Mouse (Mus musculus) forebrain, embryonic 12.5 days (tissue): ENCODE data around the gene Rpsa. TPM values are rescaled to one million over a fixed set of nuclear protein-coding genes. Genes with fewer than 3 reads are reported as not detected.
"Not testable (repeated sequence)": the region's sequence is repeated elsewhere in the genome, so short reads cannot be mapped to it uniquely, and the experiment has no call there.

Experiments used
- ATAC-seq: fragments of 200-750 bp; cut with Nextera tagmentation; 2 replicates; pipeline ENCODE4 v1.8.0; 2017; ENCODE audit warnings: moderate TSS enrichment; ENCODE audit not compliant: low FRiP score
- H3K27ac ChIP-seq: fragments of 300-500 bp; sonication (generic); 2 replicates; pipeline ENCODE4 v1.5.1; 2016; ENCODE audit warnings: mild to moderate bottlenecking
- H3K27me3 ChIP-seq: fragments of 300-500 bp; sonication (generic); 2 replicates; pipeline ENCODE4 v1.6.1; 2016; ENCODE audit warnings: mild to moderate bottlenecking
- H3K36me3 ChIP-seq: fragments of 300-500 bp; sonication (generic); replicated peaks from 2 replicates; pipeline ENCODE4 v1.6.1; 2016; ENCODE audit warnings: mild to moderate bottlenecking
- H3K4me1 ChIP-seq: fragments of 300-500 bp; sonication (generic); 2 replicates; pipeline ENCODE4 v1.6.1; 2016
- H3K4me2 ChIP-seq: fragments of 300-500 bp; sonication (generic); 2 replicates; pipeline ENCODE4 v1.6.1; 2016; ENCODE audit warnings: mild to moderate bottlenecking, moderate library complexity
- H3K4me3 ChIP-seq: fragments of 300-500 bp; sonication (generic); replicated peaks from 2 replicates; pipeline ENCODE4 v1.5.1; 2016; ENCODE audit warnings: mild to moderate bottlenecking
- H3K9ac ChIP-seq: fragments of 300-500 bp; sonication (generic); 2 replicates; pipeline ENCODE4 v1.6.1; 2016; ENCODE audit warnings: mild to moderate bottlenecking
- H3K9me3 ChIP-seq: fragments of 300-500 bp; sonication (generic); 2 replicates; pipeline ENCODE4 v1.6.1; 2016
- WGBS: fragments of 180-500 bp; shearing (Covaris S2); methylation state at CpG from one replicate; pipeline ENCODE4 v1.1.7; 2016; 5-methylcytosine and 5-hydroxymethylcytosine counted together
- polyA plus RNA-seq: library from polyadenylated mRNA; unstranded; fragments of >200 nt; fragmentation: Nextera tagmentation; extraction: Ambion mirVana; gene quantifications from 2 replicates; pipeline ENCODE4 v1.2.1, GENCODE M21; 2016

Gene Rpsa
- polyA plus RNA-seq, 1 experiment from 2014 or later: 1,048 TPM

DNA sequence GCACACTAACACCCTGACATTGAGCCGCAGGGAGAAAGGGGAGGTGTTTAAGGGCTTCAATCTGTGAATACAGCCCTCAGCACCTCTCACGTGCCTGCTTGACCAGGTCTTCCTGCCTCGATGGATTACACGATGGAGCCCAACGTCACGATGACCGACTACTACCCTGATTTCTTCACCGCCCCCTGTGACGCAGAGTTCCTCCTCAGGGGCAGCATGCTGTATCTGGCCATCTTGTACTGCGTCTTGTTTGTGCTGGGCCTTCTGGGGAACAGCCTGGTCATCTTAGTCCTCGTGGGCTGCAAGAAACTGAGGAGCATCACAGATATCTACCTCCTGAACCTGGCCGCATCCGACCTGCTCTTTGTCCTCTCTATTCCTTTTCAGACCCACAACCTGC, 33.8 kb upstream of the Rpsa start:
- Histone ChIP-seq H3K27me3 (no peaks in the 10 kb centered on the region), H3K4me2 (no peak overlapping the region), H3K9me3 (no peaks in the 10 kb centered on the region), H3K27ac (no peak overlapping the region), H3K36me3 (no peaks in the 10 kb centered on the region), H3K4me1 (no peaks in the 10 kb centered on the region), H3K4me3 (no peak overlapping the region), H3K9ac (no peak overlapping the region)
- ATAC-seq: no peak
- WGBS: 90% methylated on average over 13 of the region's 13 CpGs

- Histone ChIP-seq H3K4me2 (no peak overlapping the region), H3K27me3 (no peaks in the 10 kb centered on the region), H3K9ac (no peak overlapping the region), H3K36me3 (no peaks in the 10 kb centered on the region), H3K4me3 (no peak overlapping the region), H3K9me3 (no peaks in the 10 kb centered on the region), H3K4me1 (no peaks in the 10 kb centered on the region), H3K27ac (no peak overlapping the region)
- no peak for ATAC-seq
- WGBS: 79% methylated on average over 7 of the region's 7 CpGs
Measured at GRCm38 (mm10) chr9:120095886-120096285, 31.6 kb upstream of the Rpsa start.

DNA sequence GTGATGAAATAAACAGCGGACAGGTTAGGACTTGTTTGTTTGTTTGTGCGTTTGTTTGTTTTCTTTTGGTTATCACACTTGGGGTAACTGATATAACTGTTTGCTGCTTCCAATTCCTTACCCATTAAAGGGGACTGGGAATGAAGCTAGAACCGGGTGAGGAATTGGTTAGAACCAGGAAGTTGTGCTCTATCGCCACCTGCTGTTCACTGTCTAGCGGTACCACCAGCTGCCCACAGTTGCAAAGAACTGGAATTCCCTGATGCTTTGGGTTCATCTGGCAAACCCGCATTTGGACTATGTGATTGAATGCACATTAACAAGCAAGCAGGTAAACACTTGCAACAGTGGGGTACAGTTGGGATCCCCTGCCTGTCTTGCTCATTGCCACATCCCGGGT, 28.8 kb upstream of the Rpsa start:
- 22% methylated on average over 7 of the region's 7 CpGs for WGBS
- Histone ChIP-seq H3K4me3 (no peak overlapping the region), H3K27ac (no peak overlapping the region), H3K36me3 (no peaks in the 10 kb centered on the region), H3K9ac (no peak overlapping the region), H3K4me2 (no peak overlapping the region), H3K9me3 (peaks cover 11% of the 10 kb centered on the region), H3K4me1 (no peaks in the 10 kb centered on the region), H3K27me3 (no peaks in the 10 kb centered on the region)
- ATAC-seq: no peak

- H3K4me1 ChIP-seq: no peaks in the 10 kb centered on the region
- H3K9me3 ChIP-seq: peaks cover 11% of the 10 kb centered on the region
- H3K4me2 ChIP-seq: no peak overlapping the region
- no peaks in the 10 kb centered on the region for H3K36me3 ChIP-seq
- 94% methylated on average over 8 of the region's 8 CpGs for WGBS
- H3K27ac ChIP-seq: no peak overlapping the region
- no peak overlapping the region for H3K4me3 ChIP-seq
- H3K9ac ChIP-seq: no peak overlapping the region
- no peaks in the 10 kb centered on the region for H3K27me3 ChIP-seq
- ATAC-seq: no peak
Measured at GRCm38 (mm10) chr9:120099304-120099703, 28.2 kb upstream of the Rpsa start.

- H3K27ac ChIP-seq: no peak overlapping the region
- no peak overlapping the region for H3K4me3 ChIP-seq
- 97% methylated on average over 2 of the region's 2 CpGs for WGBS
- no peaks in the 10 kb centered on the region for H3K4me1 ChIP-seq
- no peak overlapping the region for H3K9ac ChIP-seq
- no peak overlapping the region for H3K4me2 ChIP-seq
- H3K27me3 ChIP-seq: no peaks in the 10 kb centered on the region
- ATAC-seq: no peak
- H3K36me3 ChIP-seq: no peaks in the 10 kb centered on the region
- H3K9me3 ChIP-seq: peaks cover 11% of the 10 kb centered on the region
Measured at GRCm38 (mm10) chr9:120101165-120101564, 26.3 kb upstream of the Rpsa start.

GRCm38 (mm10) chr9:120108953-120109352, 18.5 kb upstream of the Rpsa start:
- not testable (repeated sequence) for H3K36me3 ChIP-seq, H3K9me3 ChIP-seq, H3K27ac ChIP-seq, H3K4me3 ChIP-seq, H3K4me2 ChIP-seq, ATAC-seq, H3K4me1 ChIP-seq, H3K9ac ChIP-seq, H3K27me3 ChIP-seq
- 94% methylated on average over 12 of the region's 12 CpGs for WGBS

- H3K4me1 ChIP-seq: peaks cover 8% of the 10 kb centered on the region
- H3K4me3 ChIP-seq: peak within 1 kb of the TSS; percentile 74
- peak within 1 kb of the TSS; percentile 72 for H3K9ac ChIP-seq
- H3K36me3 ChIP-seq: no peaks in the 10 kb centered on the region; the same call in 1 of the 2 replicates
- peak within 1 kb of the TSS; percentile 95 for H3K27ac ChIP-seq
- H3K27me3 ChIP-seq: no peaks in the 10 kb centered on the region
- H3K9me3 ChIP-seq: no peaks in the 10 kb centered on the region
- 1% methylated on average over 62 of the region's 62 CpGs for WGBS
- peak within 1 kb of the TSS; percentile 60 for H3K4me2 ChIP-seq
- peak; percentile 99 for ATAC-seq
Measured at GRCm38 (mm10) chr9:120110211-120111018, 17.1 kb upstream of the Rpsa start, which contains the start of gene Slc25a38. Gene Slc25a38 (plus strand): TSS chr9:120110374.

DNA sequence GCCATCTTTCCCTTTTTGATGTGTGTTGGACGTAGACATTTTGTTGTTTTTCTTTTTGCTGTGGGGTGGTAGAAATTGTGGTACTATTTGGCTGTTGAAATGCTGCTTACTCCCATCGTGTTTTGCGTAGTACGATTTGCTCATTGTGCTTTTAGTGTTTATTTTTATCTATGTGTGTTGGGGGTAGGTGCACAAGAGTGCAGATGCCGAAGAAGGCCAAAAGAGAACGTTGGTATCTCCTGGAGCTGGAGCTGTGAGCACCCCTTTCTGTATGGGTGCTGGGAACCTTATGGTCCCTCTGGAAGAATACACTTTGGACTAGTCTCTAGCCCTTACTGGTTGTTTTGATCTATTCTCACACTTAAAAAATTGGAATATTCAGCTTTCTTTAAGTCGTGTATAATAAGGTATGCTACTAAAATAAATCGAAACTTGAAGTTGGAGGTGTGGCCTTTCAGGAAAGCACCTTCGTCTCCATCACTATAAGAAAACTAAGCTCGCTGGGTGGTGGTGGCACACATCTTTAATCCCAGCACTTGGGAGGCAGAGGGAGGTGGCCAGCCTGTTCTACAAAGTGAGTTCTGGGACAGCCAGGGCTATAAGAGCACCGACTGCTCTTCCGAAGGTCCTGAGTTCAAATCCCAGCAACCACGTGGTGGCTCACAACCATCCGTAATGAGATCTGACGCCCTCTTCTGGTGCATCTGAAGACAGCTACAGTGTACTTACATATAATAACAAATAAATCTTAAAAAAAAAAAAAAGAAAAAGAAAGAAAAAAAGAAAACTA, 16.1 kb upstream of the Rpsa start:
- no peak for ATAC-seq
- Histone ChIP-seq H3K9ac (no peak overlapping the region), H3K4me3 (peak overlapping the region; percentile 74), H3K9me3 (no peaks in the 10 kb centered on the region), H3K4me2 (peak overlapping the region; percentile 60), H3K36me3 (no peaks in the 10 kb centered on the region; the same call in 1 of the 2 replicates), H3K4me1 (peaks cover 8% of the 10 kb centered on the region), H3K27me3 (no peaks in the 10 kb centered on the region), H3K27ac (0 out of 2 replicates have a peak overlapping the region, but pooled peaks have one; percentile 95)
- WGBS: 82% methylated on average over 15 of the region's 15 CpGs

DNA sequence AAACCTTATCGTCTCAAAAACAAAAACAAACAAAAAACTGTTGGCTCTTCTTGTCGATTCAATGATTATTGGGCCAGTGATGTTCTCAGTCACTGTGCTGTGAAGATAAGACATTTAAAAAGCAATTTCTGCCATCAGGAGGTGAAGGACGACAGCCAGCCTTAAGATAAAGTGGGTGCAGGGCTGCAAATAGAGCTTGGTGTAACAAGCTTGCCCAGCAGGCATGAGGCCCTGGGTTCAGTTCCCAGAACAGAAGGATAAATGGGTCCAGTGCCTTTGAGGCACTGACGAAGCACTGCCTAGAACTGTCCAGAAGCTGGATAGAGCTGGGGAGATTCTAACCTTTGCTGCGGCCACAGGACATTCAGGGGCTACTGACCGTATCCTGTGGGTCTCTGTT, 15.0 kb upstream of the Rpsa start:
- H3K36me3 ChIP-seq: peaks cover 5% of the 10 kb centered on the region
- no peak overlapping the region for H3K9ac ChIP-seq
- H3K27ac ChIP-seq: no peak overlapping the region
- 97% methylated on average over 6 of the region's 6 CpGs for WGBS
- no peak overlapping the region for H3K4me3 ChIP-seq
- no peak for ATAC-seq
- H3K9me3 ChIP-seq: no peaks in the 10 kb centered on the region
- no peak overlapping the region for H3K4me2 ChIP-seq
- peaks cover 8% of the 10 kb centered on the region for H3K4me1 ChIP-seq
- no peaks in the 10 kb centered on the region for H3K27me3 ChIP-seq

- Histone ChIP-seq H3K9ac (no peak overlapping the region), H3K4me2 (no peak overlapping the region), H3K27ac (no peak overlapping the region), H3K4me3 (no peak overlapping the region), H3K9me3 (no peaks in the 10 kb centered on the region), H3K36me3 (peaks cover 15% of the 10 kb centered on the region), H3K27me3 (no peaks in the 10 kb centered on the region), H3K4me1 (peaks cover 8% of the 10 kb centered on the region)
- WGBS: 98% methylated on average over 7 of the region's 7 CpGs
- ATAC-seq: no peak
Measured at GRCm38 (mm10) chr9:120113456-120113855, 14.0 kb upstream of the Rpsa start.

DNA sequence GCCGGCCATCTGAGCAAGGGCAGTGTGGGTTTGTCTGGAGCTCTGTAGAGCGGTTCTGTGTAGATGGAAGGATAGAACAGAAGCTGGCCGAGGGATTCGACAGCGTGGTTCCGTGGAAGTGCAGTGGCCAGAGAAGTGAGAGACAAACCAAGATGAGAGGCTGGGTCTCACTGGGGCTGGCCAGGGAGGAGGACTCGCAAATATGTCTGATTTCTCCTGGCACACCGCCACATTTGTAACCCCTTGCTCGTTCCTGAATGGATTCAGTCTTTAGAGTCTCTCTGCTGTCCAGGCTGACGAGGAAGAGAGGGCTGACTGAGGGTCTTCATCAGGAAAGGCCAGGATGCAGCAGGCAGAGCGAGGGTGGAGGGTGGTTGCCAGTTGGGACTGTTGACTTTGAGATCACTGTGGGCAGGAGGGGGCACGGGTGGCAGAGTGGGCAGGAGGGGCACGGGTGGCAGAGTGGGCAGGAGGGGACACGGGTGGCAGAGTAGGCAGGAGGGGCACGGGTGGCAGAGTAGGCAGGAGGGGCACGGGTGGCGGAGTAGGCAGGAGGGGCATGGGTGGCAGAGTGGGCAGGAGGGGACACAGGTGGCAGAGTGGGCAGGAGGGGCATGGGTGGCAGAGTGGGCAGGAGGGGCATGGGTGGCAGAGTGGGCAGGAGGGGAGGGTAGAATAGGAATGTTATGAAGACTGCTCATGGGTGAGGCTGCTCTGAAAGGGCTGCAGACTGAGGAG, 13.3 kb upstream of the Rpsa start:
- no peak overlapping the region for H3K27ac ChIP-seq
- H3K9ac ChIP-seq: 0 out of 2 replicates have a peak overlapping the region, but pooled peaks have one; percentile 18
- H3K9me3 ChIP-seq: no peaks in the 10 kb centered on the region
- WGBS: 91% methylated on average over 17 of the region's 17 CpGs
- peaks cover 19% of the 10 kb centered on the region for H3K36me3 ChIP-seq
- H3K27me3 ChIP-seq: no peaks in the 10 kb centered on the region
- no peak overlapping the region for H3K4me3 ChIP-seq
- peaks cover 8% of the 10 kb centered on the region for H3K4me1 ChIP-seq
- ATAC-seq: no peak
- no peak overlapping the region for H3K4me2 ChIP-seq

- H3K9me3 ChIP-seq: no peaks in the 10 kb centered on the region
- 88% methylated on average over 2 of the region's 2 CpGs for whole genome bisulfite sequencing
- H3K27me3 ChIP-seq: no peaks in the 10 kb centered on the region
- no peak overlapping the region for H3K4me3 ChIP-seq
- H3K4me1 ChIP-seq: peaks cover 8% of the 10 kb centered on the region
- H3K4me2 ChIP-seq: no peak overlapping the region
- peaks cover 25% of the 10 kb centered on the region for H3K36me3 ChIP-seq
- no peak overlapping the region for H3K9ac ChIP-seq
- H3K27ac ChIP-seq: no peak overlapping the region
- no peak for ATAC-seq
Measured at GRCm38 (mm10) chr9:120114789-120115151, 12.7 kb upstream of the Rpsa start.
